Mouse (Mus musculus): ENCODE data around the gene Nxpe3.

DNA sequence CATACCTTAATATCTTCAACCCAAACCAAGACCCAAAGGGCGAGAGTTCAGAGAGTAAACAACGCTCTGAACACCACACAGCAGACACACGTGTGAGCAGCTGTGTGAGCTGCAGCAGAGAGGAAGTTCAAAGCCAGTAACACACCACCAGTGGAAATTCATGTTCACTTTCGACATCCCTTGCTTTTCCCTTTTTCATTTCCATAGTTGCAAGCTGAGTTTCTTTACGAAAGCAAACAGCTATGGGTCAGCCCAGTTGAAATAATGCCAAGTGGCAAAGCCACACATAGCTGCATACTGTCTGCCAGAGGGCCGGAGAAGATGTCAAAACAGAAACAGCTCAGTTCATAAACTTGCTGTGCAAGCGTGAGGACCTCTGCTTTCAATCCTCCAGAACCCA is 96.2 kb downstream of the Nxpe3 start:
- no peak for TF ChIP-seq CTCF (IDR thresholded peaks at IDR 0.05)
- TF ChIP-seq EP300 (IDR thresholded peaks at IDR 0.05), result 0 out of 2 replicates have a peak, but pooled peaks have one; percentile 35

Data from lung, postnatal 0 days (tissue).